Mouse (Mus musculus): Measurements from ENCODE around the gene Micall2. TPM values are rescaled to one million over a fixed set of nuclear protein-coding genes. Genes with fewer than 3 reads are reported as not detected.

Gene Micall2
- 6.6 and 7.8 TPM in 2 replicates for polyA plus RNA-seq (2014; fragmentation: Nextera tagmentation; extraction: Ambion mirVana)

DNA sequence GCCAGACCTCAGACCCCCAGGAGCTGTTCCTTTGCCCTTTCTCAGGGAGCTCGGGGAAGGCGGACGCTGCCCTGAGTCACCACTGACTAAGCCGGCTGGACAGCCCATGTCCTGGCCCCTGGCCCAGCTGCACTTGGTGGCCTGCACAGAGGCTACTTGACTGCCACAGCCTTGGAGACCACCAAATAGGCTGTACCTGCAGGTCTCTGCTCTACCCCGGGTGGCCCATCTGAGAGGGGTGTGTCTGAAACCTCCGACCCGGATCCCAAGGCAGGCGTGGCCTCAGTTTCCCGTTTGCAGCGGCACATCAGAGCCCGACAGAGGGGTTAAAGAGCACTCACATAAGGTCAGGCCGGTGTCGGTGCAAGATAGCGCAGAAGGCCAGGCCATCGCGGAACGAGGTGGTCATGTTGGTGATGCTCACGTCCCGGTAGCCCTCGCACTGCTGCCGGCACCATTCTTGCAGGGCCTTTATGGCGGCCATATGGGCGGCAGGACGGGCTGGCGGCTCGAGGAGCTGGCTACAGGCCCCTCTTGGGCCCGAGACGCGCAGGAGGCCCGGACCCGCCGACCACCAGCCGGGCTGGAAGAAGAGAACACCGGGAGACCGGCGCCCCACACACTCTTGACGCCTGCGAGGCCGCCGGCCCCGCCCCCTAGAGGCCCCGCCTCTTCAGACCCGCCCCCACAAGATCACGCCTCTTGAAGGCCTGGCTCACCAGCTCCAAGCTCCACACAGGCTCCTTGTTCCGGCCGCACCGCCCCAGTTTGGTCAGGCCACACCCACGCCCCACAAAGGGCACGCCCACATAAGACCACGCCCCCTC, at the start of gene Micall2:
Micall2 (minus strand) TSS at position 660 of the 827 bp plus-strand sequence.
- H3K4me1 ChIP-seq (ENCODE audit: control insufficient read depth, insufficient read depth, low read length) = peaks cover 21% of the 10 kb centered on the region
- no peaks in the 10 kb centered on the region for H3K36me3 ChIP-seq (ENCODE audit: control insufficient read depth, insufficient read depth, low read length)

DNA sequence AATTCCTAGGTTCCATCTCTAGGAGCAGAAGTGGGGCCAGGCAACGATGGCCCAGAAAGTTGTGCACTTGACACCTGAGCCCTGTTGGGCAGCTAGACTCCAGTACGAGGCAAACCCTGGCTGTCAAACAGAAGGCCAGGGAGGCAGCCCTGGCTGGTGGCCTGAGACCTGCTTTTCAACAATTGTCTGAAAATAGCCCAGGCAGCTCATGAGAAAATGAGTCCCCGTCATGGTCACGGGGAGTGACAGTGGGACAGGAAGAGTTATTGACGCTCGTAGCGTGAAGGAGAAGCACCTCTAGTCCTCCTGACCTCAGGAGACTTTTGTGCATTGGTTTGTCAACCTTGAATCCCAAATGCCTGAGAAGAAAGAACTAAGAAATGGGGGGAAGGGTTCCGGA, 45.3 kb upstream of the Micall2 start:
- H3K9me3 ChIP-seq (ENCODE audit: control insufficient read depth, low read length) = no peaks in the 10 kb centered on the region
- 89% methylated on average over 8 of the region's 8 CpGs for WGBS

More for the DNA sequence above, at the start of gene Micall2:
- DNase-seq (ENCODE audit: low spot score) = peak; percentile 96
- peak within 1 kb of the TSS; percentile 96 for H3K4me2 ChIP-seq (ENCODE audit: low read depth, severe bottlenecking)
- H3K4me3 ChIP-seq (ENCODE audit: low read depth, low read length) = peak within 1 kb of the TSS; percentile 49
- ATAC-seq (ENCODE audit: insufficient number of reproducible peaks, low FRiP score, low TSS enrichment, low read depth) = peak; percentile 90
- H3K9ac ChIP-seq (ENCODE audit: low read length) = peak within 1 kb of the TSS; percentile 60
- WGBS = 4% methylated on average over 49 of the region's 50 CpGs
- H3K9me3 ChIP-seq (ENCODE audit: control insufficient read depth, low read length) = no peaks in the 10 kb centered on the region
- no peaks in the 10 kb centered on the region for H3K27me3 ChIP-seq (ENCODE audit: control insufficient read depth, insufficient read depth, low read length)
- 0 out of 2 replicates have a peak within 1 kb of the TSS, but pooled peaks have one; percentile 22 for H3K27ac ChIP-seq (replicated peaks; ENCODE audit: low read depth, low read length)

GRCm38 (mm10) chr5:139776966-139777365, 40.8 kb upstream of the Micall2 start:
- H3K27me3 ChIP-seq (ENCODE audit: control insufficient read depth, insufficient read depth, low read length) = no peaks in the 10 kb centered on the region
- H3K4me3 ChIP-seq (ENCODE audit: low read depth, low read length) = no peak overlapping the region
- ATAC-seq (ENCODE audit: insufficient number of reproducible peaks, low FRiP score, low TSS enrichment, low read depth) = no peak
- H3K9me3 ChIP-seq (ENCODE audit: control insufficient read depth, low read length) = no peaks in the 10 kb centered on the region
- H3K4me1 ChIP-seq (ENCODE audit: control insufficient read depth, insufficient read depth, low read length) = peaks cover 6% of the 10 kb centered on the region; the same call in 1 of the 2 replicates
- H3K9ac ChIP-seq (ENCODE audit: low read length) = no peak overlapping the region
- H3K4me2 ChIP-seq (ENCODE audit: low read depth, severe bottlenecking) = no peak overlapping the region
- no peak for DNase-seq (ENCODE audit: low spot score)
- 79% methylated on average over 5 of the region's 5 CpGs for WGBS
- no peak overlapping the region for H3K27ac ChIP-seq (replicated peaks; ENCODE audit: low read depth, low read length)
- H3K36me3 ChIP-seq (ENCODE audit: control insufficient read depth, insufficient read depth, low read length) = peaks cover 5% of the 10 kb centered on the region; the same call in 1 of the 2 replicates

More for the DNA sequence above, 45.3 kb upstream of the Micall2 start:
- H3K36me3 ChIP-seq (ENCODE audit: control insufficient read depth, insufficient read depth, low read length) = no peaks in the 10 kb centered on the region
- ATAC-seq (ENCODE audit: insufficient number of reproducible peaks, low FRiP score, low TSS enrichment, low read depth) (no peak), DNase-seq (ENCODE audit: low spot score) (no peak)
- H3K4me2 ChIP-seq (ENCODE audit: low read depth, severe bottlenecking) = no peak overlapping the region
- H3K4me3 ChIP-seq (ENCODE audit: low read depth, low read length) = no peak overlapping the region
- H3K27ac ChIP-seq (replicated peaks; ENCODE audit: low read depth, low read length) = no peak overlapping the region
- H3K4me1 ChIP-seq (ENCODE audit: control insufficient read depth, insufficient read depth, low read length) = no peaks in the 10 kb centered on the region
- H3K9ac ChIP-seq (ENCODE audit: low read length) = no peak overlapping the region
- 0 out of 2 replicates have a peak, but pooled peaks cover 2% of the 10 kb centered on the region for H3K27me3 ChIP-seq (ENCODE audit: control insufficient read depth, insufficient read depth, low read length)

DNA sequence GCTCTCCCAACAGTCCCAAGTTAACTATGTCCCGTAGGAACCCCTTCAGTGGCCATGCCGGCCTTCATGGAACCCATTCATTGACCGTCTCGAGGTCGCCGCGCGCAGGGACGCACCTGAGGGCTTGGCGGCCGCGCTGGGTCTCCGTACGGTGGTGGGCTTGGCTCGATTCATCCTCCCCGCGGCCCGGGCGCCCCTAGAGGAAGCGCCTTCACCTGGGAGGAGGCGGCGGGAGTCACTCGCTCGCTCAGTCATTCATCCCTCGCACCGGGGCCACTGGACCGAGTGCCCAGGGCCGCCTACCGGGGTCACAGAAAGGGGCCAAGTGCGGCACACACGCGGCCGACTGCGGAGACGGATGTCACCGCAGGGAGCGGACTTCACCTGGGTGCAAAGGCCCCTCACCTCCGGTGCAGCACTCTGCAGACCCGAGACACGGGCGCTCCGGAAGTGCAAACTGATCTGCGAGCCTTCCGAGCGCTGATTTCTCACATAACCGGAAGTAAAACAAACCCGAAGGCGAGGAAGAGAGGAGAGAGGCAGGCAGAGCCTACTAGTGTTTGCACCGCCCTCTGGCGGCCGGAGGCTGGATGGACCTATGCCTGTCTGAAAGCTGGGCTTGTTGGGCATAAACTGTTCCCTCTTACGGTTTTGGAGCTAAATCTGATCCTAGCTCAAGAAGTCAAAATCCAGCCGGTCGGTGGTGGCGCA, 39.2 kb upstream of the Micall2 start, which contains the start of gene Ints1:
Ints1 (minus strand) TSS at position 459 of the 711 bp plus-strand sequence.
- peaks cover 18% of the 10 kb centered on the region for H3K36me3 ChIP-seq (ENCODE audit: control insufficient read depth, insufficient read depth, low read length)
- peak within 1 kb of the TSS; percentile 100 for H3K4me3 ChIP-seq (ENCODE audit: low read depth, low read length)
- H3K4me2 ChIP-seq (ENCODE audit: low read depth, severe bottlenecking) = peak within 1 kb of the TSS; percentile 90
- H3K4me1 ChIP-seq (ENCODE audit: control insufficient read depth, insufficient read depth, low read length) = peaks cover 6% of the 10 kb centered on the region; the same call in 1 of the 2 replicates
- ATAC-seq (ENCODE audit: insufficient number of reproducible peaks, low FRiP score, low TSS enrichment, low read depth) = peak; percentile 88
- under 1% methylated on average over 55 of the region's 55 CpGs for WGBS
- peak; percentile 99 for DNase-seq (ENCODE audit: low spot score)
- H3K27me3 ChIP-seq (ENCODE audit: control insufficient read depth, insufficient read depth, low read length) = no peaks in the 10 kb centered on the region
- no peak within 1 kb of the TSS for H3K27ac ChIP-seq (replicated peaks; ENCODE audit: low read depth, low read length)
- H3K9ac ChIP-seq (ENCODE audit: low read length) = peak within 1 kb of the TSS; percentile 78
- no peaks in the 10 kb centered on the region for H3K9me3 ChIP-seq (ENCODE audit: control insufficient read depth, low read length)

- Histone ChIP-seq H3K9me3 (ENCODE audit: control insufficient read depth, low read length) (no peaks in the 10 kb centered on the region), H3K4me3 (ENCODE audit: low read depth, low read length) (no peak overlapping the region), H3K27me3 (ENCODE audit: control insufficient read depth, insufficient read depth, low read length) (no peaks in the 10 kb centered on the region), H3K27ac (replicated peaks; ENCODE audit: low read depth, low read length) (no peak overlapping the region), H3K4me1 (ENCODE audit: control insufficient read depth, insufficient read depth, low read length) (no peaks in the 10 kb centered on the region), H3K4me2 (ENCODE audit: low read depth, severe bottlenecking) (no peak overlapping the region), H3K36me3 (ENCODE audit: control insufficient read depth, insufficient read depth, low read length) (peaks cover 63% of the 10 kb centered on the region), H3K9ac (ENCODE audit: low read length) (no peak overlapping the region)
- ATAC-seq (ENCODE audit: insufficient number of reproducible peaks, low FRiP score, low TSS enrichment, low read depth) (no peak), DNase-seq (ENCODE audit: low spot score) (no peak)
- WGBS = 98% methylated on average over 8 of the region's 8 CpGs
Measured at GRCm38 (mm10) chr5:139768216-139768615, 32.1 kb upstream of the Micall2 start.

DNA sequence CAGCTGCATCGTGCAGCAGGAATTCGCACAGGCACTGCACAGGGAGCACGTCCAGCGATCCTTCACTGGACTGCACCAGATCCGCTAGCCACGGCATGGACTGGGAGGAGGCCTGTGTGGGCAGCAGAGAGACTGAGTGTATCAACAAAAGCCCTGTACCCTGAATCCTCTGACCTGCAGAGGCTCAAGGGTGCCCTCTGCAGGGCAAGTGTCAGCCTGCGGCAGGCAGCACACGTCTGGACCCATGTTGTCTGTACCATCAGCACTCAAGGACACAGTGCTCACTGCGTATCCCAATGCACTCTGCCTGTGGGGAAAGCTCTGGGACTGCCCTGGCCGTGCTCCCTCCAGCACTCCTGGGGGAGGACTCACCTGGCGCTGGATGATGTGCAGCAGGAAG, 28.2 kb upstream of the Micall2 start:
- H3K4me2 ChIP-seq (ENCODE audit: low read depth, severe bottlenecking) = no peak overlapping the region
- H3K4me3 ChIP-seq (ENCODE audit: low read depth, low read length) = no peak overlapping the region
- no peak overlapping the region for H3K9ac ChIP-seq (ENCODE audit: low read length)
- no peaks in the 10 kb centered on the region for H3K4me1 ChIP-seq (ENCODE audit: control insufficient read depth, insufficient read depth, low read length)
- DNase-seq (ENCODE audit: low spot score) (peak; percentile 56), ATAC-seq (ENCODE audit: insufficient number of reproducible peaks, low FRiP score, low TSS enrichment, low read depth) (no peak)
- H3K27me3 ChIP-seq (ENCODE audit: control insufficient read depth, insufficient read depth, low read length) = no peaks in the 10 kb centered on the region
- peaks cover 64% of the 10 kb centered on the region for H3K36me3 ChIP-seq (ENCODE audit: control insufficient read depth, insufficient read depth, low read length)
- no peaks in the 10 kb centered on the region for H3K9me3 ChIP-seq (ENCODE audit: control insufficient read depth, low read length)
- H3K27ac ChIP-seq (replicated peaks; ENCODE audit: low read depth, low read length) = no peak overlapping the region
- 72% methylated on average over 11 of the region's 11 CpGs for WGBS

GRCm38 (mm10) chr5:139758096-139758495, 22.0 kb upstream of the Micall2 start:
- no peak overlapping the region for H3K9ac ChIP-seq (ENCODE audit: low read length)
- no peaks in the 10 kb centered on the region for H3K4me1 ChIP-seq (ENCODE audit: control insufficient read depth, insufficient read depth, low read length)
- no peak overlapping the region for H3K4me2 ChIP-seq (ENCODE audit: low read depth, severe bottlenecking)
- no peak overlapping the region for H3K27ac ChIP-seq (replicated peaks; ENCODE audit: low read depth, low read length)
- ATAC-seq (ENCODE audit: insufficient number of reproducible peaks, low FRiP score, low TSS enrichment, low read depth) (no peak), DNase-seq (ENCODE audit: low spot score) (no peak)
- no peaks in the 10 kb centered on the region for H3K27me3 ChIP-seq (ENCODE audit: control insufficient read depth, insufficient read depth, low read length)
- no peaks in the 10 kb centered on the region for H3K9me3 ChIP-seq (ENCODE audit: control insufficient read depth, low read length)
- H3K4me3 ChIP-seq (ENCODE audit: low read depth, low read length) = no peak overlapping the region
- H3K36me3 ChIP-seq (ENCODE audit: control insufficient read depth, insufficient read depth, low read length) = peaks cover 47% of the 10 kb centered on the region
- 86% methylated on average over 16 of the region's 16 CpGs for WGBS

DNA sequence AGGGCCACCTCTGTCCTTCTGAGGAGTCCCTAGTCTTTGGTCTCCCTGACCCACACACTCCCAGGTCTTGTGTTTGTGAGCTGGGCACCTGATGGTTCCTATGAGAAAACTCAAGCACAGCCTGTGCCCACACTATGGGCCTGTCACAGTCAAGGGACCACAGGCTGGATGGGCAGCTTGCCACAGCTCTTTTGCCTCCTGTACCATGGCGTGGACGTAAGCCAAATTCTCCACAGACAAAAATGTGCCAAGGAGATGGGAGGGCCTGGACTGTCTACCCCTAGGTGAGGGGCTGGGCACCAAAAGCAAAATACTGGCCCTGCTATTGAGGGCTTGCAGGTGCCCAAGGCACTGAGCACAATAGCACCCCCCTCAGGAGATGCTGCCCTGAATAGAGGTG, 20.4 kb upstream of the Micall2 start:
- WGBS = 95% methylated on average over 2 of the region's 2 CpGs

More for the DNA sequence above, 20.4 kb upstream of the Micall2 start:
- Histone ChIP-seq H3K27ac (replicated peaks; ENCODE audit: low read depth, low read length) (no peak overlapping the region), H3K9ac (ENCODE audit: low read length) (no peak overlapping the region), H3K4me2 (ENCODE audit: low read depth, severe bottlenecking) (no peak overlapping the region), H3K36me3 (ENCODE audit: control insufficient read depth, insufficient read depth, low read length) (peaks cover 37% of the 10 kb centered on the region), H3K4me3 (ENCODE audit: low read depth, low read length) (no peak overlapping the region), H3K4me1 (ENCODE audit: control insufficient read depth, insufficient read depth, low read length) (no peaks in the 10 kb centered on the region), H3K9me3 (ENCODE audit: control insufficient read depth, low read length) (no peaks in the 10 kb centered on the region), H3K27me3 (ENCODE audit: control insufficient read depth, insufficient read depth, low read length) (no peaks in the 10 kb centered on the region)
- DNase-seq (ENCODE audit: low spot score) (no peak), ATAC-seq (ENCODE audit: insufficient number of reproducible peaks, low FRiP score, low TSS enrichment, low read depth) (no peak)

All from limb, embryonic 11.5 days (tissue).